Mouse (Mus musculus) thymus, postnatal 36 days (tissue): Measurements from ENCODE around the gene Fbp1.
A peak's percentile ranks its signal among the peaks of the same experiment; 100 is the strongest.
"Not testable (repeated sequence)": the region's sequence is repeated elsewhere in the genome, so short reads cannot be mapped to it uniquely, and the experiment has no call there.

Source experiments
- DNase-seq, 2 experiments: peaks; one replicate each; pipeline ENCODE4 v3.0.0; 2022; ENCODE audit warnings: mixed read lengths in 2 of 2

The Fbp1 gene

GRCm38 (mm10) chr13:62887712-62888441 lies at the start of gene Fbp1:
Gene Fbp1 (minus strand): TSS chr13:62888282.
- peak; percentile 52 to 66 for DNase-seq

DNA sequence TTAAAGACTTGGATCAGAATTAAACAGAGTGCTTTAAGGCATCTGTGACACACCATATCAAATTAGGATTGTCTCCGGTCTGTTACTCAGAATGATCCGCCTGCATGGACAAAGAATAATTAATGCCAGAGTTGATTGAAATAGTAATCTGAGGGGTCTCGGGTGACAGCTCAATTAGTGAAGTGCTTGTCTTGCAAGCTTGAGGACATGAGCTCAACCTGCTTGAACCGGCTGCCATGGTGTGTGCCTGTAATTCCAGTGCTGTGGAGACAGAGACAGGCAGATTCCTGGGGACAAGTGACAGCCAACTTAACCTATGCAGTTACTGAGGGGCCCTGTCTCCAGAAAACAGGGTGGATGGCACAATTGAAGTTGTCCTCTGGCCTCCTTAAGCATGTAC lies 44.4 kb upstream of the Fbp1 start:
- DNase-seq, result no peak

DNA sequence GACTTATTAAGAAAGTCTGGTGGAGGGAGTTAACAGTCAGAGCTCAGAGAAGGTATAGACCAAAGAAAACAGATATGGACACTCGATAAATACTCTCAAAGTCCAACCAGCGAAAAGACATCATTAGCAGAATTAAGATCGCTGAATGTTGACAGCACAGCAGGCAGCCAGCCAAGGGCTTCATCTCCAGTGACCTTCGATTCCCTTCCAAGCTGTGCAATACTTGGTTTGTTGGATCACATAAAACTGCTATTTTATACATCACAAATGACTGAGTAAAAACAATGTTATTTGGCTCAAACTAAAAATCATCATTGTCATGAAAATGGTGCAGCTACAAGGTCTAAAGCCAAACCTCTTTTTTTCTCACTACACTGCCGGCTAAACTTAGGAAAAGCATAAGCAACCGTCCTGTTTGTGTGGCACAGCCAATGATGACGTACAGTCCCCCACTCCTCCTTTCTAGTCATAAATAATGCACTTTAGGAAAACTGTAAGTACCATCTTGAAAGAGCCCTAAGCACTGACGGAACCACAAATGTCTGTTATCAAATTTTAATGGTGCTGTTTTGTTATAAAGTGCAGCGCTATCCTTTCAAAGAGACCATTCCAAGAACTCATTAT lies 41.8 kb upstream of the Fbp1 start:
- DNase-seq, result no peak

DNA sequence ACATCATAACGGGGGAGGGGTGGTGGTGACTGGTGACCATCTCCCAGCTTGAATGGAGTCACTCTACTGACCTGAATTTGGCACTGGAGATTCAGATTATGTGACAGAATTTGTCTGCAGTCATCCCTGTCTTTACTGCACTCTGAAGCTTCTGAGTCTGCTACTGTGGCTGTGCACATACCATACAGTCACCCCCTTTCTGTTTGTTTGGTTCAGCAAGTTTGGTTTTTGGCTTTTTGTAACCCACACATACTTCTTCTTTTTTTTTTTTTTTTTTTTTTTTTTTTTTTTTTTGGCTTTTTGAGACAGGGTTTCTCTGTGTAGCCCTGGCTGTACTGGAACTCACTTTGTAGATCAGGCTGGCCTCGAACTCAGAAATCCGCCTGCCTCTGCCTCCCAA lies 41.1 kb upstream of the Fbp1 start:
- DNase-seq, result not testable (repeated sequence)

DNA sequence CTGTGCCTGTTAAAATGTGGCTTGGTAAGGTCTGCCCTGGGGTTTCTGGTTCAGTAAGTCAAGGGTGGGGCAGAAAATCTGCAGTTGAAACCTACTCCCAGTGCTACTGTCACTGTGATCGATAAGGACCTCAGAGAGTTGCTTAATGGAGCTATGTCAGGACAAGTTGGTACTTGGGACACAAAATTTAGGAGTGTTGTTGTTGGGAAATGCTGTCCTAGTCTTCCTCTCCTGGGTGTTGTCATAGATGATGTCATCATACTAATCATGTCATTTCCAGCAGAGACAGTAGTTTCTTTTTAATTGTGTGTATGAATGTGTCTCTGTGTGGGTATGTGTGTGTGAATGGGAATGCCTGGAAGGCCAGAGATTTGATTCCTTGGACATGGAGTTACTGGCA lies 39.4 kb upstream of the Fbp1 start:
- no peak for DNase-seq

DNA sequence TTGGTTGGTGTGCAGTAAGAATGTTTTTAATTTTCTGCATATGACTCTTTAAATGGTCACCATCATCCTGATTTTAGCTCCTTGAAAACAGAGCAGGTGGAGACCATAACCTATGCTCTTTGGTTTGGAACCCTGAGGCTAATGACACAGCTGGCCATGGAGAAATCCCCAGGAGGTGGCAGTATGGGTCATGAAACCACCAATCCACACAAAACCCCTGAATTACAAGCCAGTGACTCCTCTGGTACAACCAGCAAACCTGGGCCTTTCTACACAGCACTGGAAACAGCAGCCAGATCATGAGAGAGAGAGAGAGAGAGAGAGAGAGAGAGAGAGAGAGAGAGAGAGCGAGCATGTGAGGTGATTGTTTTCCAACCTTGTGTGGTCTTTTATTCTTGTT lies 38.4 kb upstream of the Fbp1 start:
- peak; percentile 29 to 36 for DNase-seq

GRCm38 (mm10) chr13:62923182-62923581 lies 35.1 kb upstream of the Fbp1 start:
- DNase-seq, result no peak

DNA sequence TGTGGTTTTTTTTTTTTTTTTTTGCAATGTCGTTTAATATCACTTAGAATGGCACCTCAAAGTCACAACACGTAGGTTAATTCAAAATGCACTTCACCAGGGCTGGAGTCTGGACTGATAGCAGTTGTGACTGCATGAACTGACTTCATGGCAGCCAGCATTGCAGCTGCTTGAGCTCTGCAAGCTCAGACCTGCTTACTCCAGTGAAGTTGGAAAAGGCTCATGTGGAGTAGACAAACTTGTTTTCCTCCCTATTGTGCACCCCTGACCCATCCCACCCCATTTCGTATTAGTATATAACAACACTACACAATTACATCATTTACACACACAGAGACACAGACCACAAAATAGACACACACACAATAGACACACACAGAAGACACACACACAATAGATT lies 34.6 kb upstream of the Fbp1 start:
- no peak for DNase-seq

- peak; percentile 60 to 63 for DNase-seq
These were observed 31.7 kb upstream of the Fbp1 start for GRCm38 (mm10) chr13:62919647-62920341.

DNA sequence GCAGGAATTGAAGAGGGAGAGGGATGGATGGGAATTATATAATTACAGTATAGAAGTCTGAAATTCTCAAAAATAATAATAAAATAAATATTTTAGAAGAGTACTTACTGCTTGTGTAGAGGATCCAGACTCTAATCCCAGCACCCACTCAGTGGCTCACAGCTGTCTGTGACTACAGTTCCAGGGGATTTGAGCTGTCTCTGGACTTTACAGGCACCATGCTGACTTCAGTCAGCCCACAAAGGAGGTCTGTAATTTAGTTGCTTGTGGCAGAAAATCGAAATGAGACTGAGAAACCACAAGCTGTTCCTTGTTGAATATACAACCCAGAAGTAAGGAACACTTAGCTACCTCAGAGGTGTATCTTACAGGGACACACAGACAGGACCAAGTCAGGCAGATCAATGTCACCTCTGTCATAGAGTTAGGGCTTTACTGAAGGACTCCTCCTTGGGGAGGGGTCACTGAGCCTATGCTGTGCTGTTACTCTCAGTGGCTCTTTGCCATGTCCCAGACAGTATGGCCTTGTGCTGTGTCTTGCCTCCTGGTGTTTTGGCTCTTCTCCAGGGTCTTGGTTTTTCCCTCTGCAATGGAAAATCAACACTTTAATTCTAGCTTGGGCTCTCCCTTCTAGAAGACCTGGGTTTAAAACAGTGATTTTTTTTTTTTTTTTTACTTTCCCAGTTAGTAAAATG lies 29.5 kb upstream of the Fbp1 start:
- no peak for DNase-seq

DNA sequence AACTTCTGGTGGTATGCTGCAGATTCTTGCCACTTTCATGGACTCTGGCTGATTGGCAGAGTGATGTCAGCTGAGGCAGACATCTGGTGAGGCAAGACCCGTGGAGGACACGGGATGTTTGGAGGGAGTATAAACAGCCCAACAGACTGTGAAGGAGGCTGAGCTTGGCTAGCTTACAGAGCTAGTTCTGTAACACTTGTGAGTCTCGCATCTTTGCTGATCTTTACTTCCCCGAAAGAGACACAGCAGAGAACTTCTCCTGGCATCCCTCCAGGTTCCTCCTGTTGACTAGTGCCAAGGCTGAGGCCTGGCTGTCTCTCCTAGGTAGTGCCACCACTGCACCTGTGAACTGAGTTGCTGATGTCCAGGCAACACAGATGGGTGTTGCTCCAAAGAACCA lies 28.6 kb upstream of the Fbp1 start:
- DNase-seq, result no peak

GRCm38 (mm10) chr13:62911575-62911974 lies 23.5 kb upstream of the Fbp1 start:
- no peak for DNase-seq

DNA sequence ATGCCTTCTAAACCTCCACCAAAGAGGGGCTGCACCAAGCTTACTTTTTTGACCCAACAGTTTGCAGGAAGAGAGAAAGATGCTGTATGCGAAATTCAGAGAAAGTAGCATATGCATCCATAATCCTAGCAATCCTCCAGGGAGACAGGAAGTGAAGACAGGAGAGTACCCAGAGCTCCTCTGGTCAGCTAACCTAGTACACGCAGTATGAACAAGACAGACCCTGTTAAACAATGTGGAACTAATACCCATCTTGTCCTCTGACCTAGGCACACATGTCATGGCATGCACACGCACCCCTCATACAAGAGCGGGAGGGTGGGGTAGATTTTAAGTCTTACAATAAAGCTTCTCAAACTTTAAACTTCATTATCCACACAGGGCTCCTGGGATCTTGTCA lies 22.1 kb upstream of the Fbp1 start:
- DNase-seq, result no peak

DNA sequence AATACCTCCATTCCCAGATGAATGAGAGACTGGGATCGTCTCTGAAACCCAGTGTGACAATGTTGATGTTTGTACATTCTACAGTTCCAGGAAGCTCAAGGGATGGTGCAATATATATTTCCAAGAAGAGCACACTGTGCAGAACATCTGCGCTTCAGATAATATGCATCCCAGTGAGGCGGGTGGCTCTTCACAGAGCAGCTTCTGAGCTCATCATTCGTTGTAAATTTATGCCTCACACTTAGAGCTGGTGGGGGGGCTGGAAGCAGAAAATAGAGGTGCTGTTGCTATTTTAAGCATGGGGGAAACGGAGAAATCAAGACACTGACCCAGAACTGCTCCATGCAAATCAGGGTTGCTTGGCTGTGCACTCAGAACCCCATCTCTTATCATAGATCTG lies 21.7 kb upstream of the Fbp1 start:
- DNase-seq, result no peak

- DNase-seq, result no peak
These were observed 20.1 kb upstream of the Fbp1 start for GRCm38 (mm10) chr13:62908163-62908559.

DNA sequence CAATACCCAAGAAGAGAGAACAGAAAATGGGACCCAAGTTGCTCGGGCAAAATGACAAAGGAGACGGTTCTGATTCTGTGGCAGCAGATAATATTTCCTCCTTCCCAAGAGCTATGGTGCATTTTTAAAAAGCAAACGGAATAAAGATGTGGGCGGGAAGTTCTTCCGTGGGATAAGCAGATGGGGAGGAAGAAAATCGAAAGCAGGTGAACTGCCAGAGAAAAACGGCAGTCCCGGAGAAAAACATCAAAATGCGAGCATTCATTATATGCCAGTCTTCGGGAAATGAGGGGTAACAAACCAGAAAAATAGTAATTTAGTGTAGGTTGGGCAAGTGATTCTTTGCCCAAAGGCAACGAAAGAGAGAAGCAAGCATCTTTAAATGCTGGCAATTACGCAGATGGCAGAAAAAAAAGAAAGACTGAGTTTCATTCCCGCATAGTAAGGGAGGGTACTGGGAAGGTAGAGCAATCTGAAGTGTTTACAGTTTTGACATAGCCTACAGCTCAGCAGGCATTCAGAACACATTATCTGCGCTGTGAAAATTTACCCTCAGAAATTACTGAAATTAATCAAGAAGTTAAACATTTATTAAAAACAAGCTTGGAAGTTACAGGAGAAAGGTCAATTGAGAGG lies 19.6 kb upstream of the Fbp1 start:
- no peak for DNase-seq

DNA sequence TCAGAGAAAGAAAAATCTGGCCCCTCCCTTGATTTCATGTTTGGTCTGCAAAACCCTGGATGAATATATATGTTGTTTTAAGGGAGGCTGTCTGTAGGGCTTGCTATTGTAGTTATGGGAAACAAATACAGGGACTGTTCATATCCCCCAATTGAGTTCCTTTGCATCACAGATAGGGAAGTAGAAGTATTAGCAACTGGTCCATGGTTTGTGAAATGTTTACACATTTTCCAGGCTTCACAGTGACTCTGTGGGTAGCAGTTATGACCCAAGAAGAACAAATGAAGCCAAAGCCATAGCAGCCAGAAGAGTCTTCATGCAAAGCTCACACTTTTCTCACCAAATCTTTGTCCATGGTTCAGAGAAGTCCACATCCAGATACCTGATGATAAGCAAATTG lies 13.1 kb upstream of the Fbp1 start:
- no peak for DNase-seq

DNA sequence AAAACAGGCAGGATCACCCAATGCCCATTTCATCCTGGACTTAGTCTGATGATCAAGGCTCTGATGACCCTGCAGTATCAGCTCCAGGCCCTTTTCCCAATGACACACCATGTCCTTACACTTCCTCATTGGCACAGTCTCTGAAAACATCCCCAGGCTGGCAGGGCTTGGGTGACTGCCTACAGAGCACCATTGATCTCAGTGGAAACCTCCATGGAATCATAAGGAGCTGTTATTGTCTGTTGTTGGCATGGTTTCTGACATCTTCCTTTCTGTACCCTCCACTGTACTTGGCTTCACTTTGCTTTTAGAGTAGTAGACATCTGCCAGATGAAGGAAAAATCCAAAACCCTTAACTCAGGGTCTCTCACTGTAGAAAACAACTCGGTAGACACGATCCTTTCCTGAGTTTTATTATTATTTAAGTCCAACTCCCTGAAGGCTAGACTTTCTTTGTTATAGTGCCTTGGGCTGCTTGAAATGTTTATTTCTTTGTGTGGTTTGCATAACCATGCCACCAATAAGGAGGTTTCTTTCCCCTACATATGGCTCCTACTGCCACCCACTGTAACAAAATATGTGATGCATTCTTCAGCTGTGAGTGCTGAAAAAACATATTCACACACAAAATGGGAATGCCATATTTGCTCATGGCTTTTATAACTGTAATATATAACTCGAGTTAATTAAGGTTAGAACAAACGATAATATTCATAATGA lies 10.0 kb upstream of the Fbp1 start:
- no peak for DNase-seq

GRCm38 (mm10) chr13:62893044-62893842 lies 5.2 kb upstream of the Fbp1 start:
- no peak for DNase-seq

DNA sequence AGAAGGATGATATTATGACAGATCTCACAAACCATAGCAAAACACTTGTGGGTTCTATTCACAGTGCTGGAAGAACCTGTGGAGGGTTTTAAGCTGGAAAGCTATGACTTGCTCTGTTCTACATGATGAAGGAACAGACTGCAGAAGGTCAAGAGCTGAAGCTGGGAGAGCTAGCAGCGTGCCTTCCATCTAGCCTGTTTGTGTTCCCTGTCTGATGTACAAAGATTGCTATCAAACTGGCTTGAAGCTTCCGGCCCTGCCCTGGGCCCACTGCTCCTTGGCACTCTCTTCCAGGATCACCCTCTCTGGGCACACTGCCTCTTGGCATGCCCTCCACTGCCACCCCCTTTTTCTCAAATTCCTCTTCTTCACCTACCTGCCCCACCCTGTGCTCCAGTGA lies 1.2 kb upstream of the Fbp1 start:
- no peak for DNase-seq

GRCm38 (mm10) chr13:62884536-62884935 lies 3.5 kb downstream of the Fbp1 start:
- no peak for DNase-seq

DNA sequence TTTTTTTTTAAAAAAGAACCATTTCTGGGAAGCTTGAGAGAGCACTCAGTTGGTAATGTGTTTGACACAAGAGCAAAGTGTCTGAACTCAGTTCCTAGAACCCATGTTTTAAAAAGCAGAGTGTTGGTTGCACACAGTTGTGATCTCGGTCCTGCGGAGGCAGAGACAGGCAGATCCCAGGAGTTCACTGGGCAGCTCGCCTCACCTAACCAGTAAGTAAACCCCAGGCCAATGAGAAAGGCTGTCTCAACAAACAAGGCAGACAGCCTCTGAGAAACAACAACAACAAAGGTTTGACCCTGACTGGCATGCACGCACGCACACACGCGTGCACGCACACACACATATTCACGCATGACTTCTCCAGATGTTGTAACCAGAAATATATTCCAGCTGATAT lies 4.2 kb downstream of the Fbp1 start:
- DNase-seq, result no peak
